11 mouse cellular contexts compared by ENCODE assay signal in genomic region chr3:95669309-95669665, GRCm38 (mm10). TPM values are rescaled to one million over a fixed set of nuclear protein-coding genes. Genes with fewer than 3 reads are reported as not detected.
DNase-seq lines count a peak whose midpoint lies in the region; ATAC-seq and TF ChIP-seq lines count a peak whose summit lies in the region.
"Had no signal": no experiment of that assay in that cellular context is flagged by ENCODE, and none has a peak within 500 bp of the region (broad histone marks: within the 10 kb centered on the region; RNA-seq: fewer than 3 reads in every experiment).

No protein-coding gene starts in this region.

- TF ChIP-seq CTCF in ES-Bruce4 (IDR thresholded peaks at IDR 0.05; ENCODE audit: low read depth, low read length): no peak

- no peak for DNase-seq in kidney, adult 9 months
- DNase-seq in hindbrain, embryonic 10.5 days (ENCODE audit: low spot score): no peak
- DNase-seq: cerebellum, postnatal 25 days; gastrocnemius, postnatal 25 days; right cerebral cortex, postnatal 14 days had no signal

- no peak for ATAC-seq in kidney, embryonic 15.5 days (replicated peaks; ENCODE audit: low FRiP score)
- ATAC-seq in common myeloid progenitor, adult 5-6 weeks (replicated peaks; ENCODE audit: low read depth, poor library complexity, severe bottlenecking): peak; percentile 1; the same call in 1 of the 2 replicates
- peak; percentile 18; the same call in 1 of the 2 replicates for ATAC-seq in monocyte, adult 5-6 weeks (replicated peaks; ENCODE audit: insufficient number of reproducible peaks, low FRiP score, low TSS enrichment, poor library complexity, severe bottlenecking)
- no peak for ATAC-seq in inflammation-experienced regulatory T-cells, adult 6 months

- H3K4me2 ChIP-seq in kidney, embryonic 15.5 days: no peak overlapping the region
- H3K4me2 ChIP-seq: limb, embryonic 13.5 days had no signal

- no peak overlapping the region for H3K4me3 ChIP-seq in kidney, embryonic 15.5 days (replicated peaks)
- no peak overlapping the region for H3K4me3 ChIP-seq in ES-Bruce4 (ENCODE audit: low read depth, low read length)
- H3K4me3 ChIP-seq in hindbrain, embryonic 10.5 days: no peak overlapping the region
- H3K4me3 ChIP-seq: limb, embryonic 13.5 days had no signal

- WGBS in kidney, embryonic 15.5 days: 82% methylated on average over 3 of the region's 3 CpGs
- 93% methylated on average over 3 of the region's 3 CpGs for WGBS in hindbrain, embryonic 10.5 days

- no peak for TF ChIP-seq POLR2A in ES-Bruce4 (IDR thresholded peaks at IDR 0.05; ENCODE audit: insufficient read depth, low read length)

- peaks cover 73% of the 10 kb centered on the region for H3K4me1 ChIP-seq in kidney, embryonic 15.5 days
- peaks cover 8% of the 10 kb centered on the region for H3K4me1 ChIP-seq in ES-Bruce4 (ENCODE audit: control insufficient read depth, insufficient read depth, low read length)
- peaks cover 61% of the 10 kb centered on the region for H3K4me1 ChIP-seq in hindbrain, embryonic 10.5 days (replicated peaks)

- no peak overlapping the region for H3K9ac ChIP-seq in kidney, embryonic 15.5 days
- peak overlapping the region; percentile 19 for H3K9ac ChIP-seq in ES-Bruce4 (ENCODE audit: low read depth, poor library complexity, severe bottlenecking)
- H3K9ac ChIP-seq: limb, embryonic 13.5 days had no signal

- H3K36me3 ChIP-seq in kidney, embryonic 15.5 days: peaks cover 25% of the 10 kb centered on the region
- H3K36me3 ChIP-seq in ES-Bruce4 (ENCODE audit: control insufficient read depth, insufficient read depth, low read length, poor library complexity, severe bottlenecking): peaks cover 13% of the 10 kb centered on the region
- peaks cover 84% of the 10 kb centered on the region for H3K36me3 ChIP-seq in hindbrain, embryonic 10.5 days

- no peaks in the 10 kb centered on the region for H3K9me3 ChIP-seq in kidney, embryonic 15.5 days (replicated peaks)
- no peaks in the 10 kb centered on the region for H3K9me3 ChIP-seq in ES-Bruce4 (replicated peaks; ENCODE audit: control insufficient read depth, insufficient read depth, low read length, poor library complexity, severe bottlenecking)
- no peaks in the 10 kb centered on the region for H3K9me3 ChIP-seq in hindbrain, embryonic 10.5 days
- H3K9me3 ChIP-seq: limb, embryonic 13.5 days had no signal

- H3K27me3 ChIP-seq in kidney, embryonic 15.5 days: no peaks in the 10 kb centered on the region
- no peaks in the 10 kb centered on the region for H3K27me3 ChIP-seq in ES-Bruce4 (ENCODE audit: control insufficient read depth, insufficient read depth, low read length, poor library complexity, severe bottlenecking)
- no peaks in the 10 kb centered on the region for H3K27me3 ChIP-seq in hindbrain, embryonic 10.5 days (ENCODE audit: insufficient read depth, poor library complexity, severe bottlenecking)
- H3K27me3 ChIP-seq: limb, embryonic 13.5 days had no signal

- no peak for TF ChIP-seq EP300 in ES-Bruce4 (IDR thresholded peaks at IDR 0.05; ENCODE audit: insufficient read depth, low read depth, low read length)

- peak overlapping the region; percentile 90; the same call in 1 of the 2 replicates for H3K27ac ChIP-seq in kidney, embryonic 15.5 days
- peak overlapping the region; percentile 95 for H3K27ac ChIP-seq in ES-Bruce4 (ENCODE audit: insufficient read depth, low read length)
- H3K27ac ChIP-seq in hindbrain, embryonic 10.5 days: no peak overlapping the region

RNA-seq across cellular contexts. Expression of gene Mcl1, which starts 10.7 kb away (rescaled TPM):
- 51.2 and 54.4 TPM in 2 replicates for polyA plus RNA-seq in kidney, embryonic 15.5 days (2015; fragmentation: Nextera tagmentation; extraction: Ambion mirVana)
- 247 and 264 TPM in 2 replicates for polyA plus RNA-seq in ES-Bruce4 (2011; ENCODE audit: insufficient read depth, insufficient read length, low read depth, missing spikeins)
- total RNA-seq in common myeloid progenitor, adult 5-6 weeks (2017): 141 and 159 TPM in 2 replicates
- 678 to 973 TPM (median 884 TPM) in 3 replicates for total RNA-seq in monocyte, adult 5-6 weeks (2017)
- 10 to 100 TPM; 50.5 to 86.1 (median 61.6) TPM for polyA plus RNA-seq in inflammation-experienced regulatory T-cells, adult 6 months (2017; shearing (Covaris generic))
- 47.2 and 53.4 TPM in 2 replicates for polyA plus RNA-seq in hindbrain, embryonic 10.5 days (2016; fragmentation: Nextera tagmentation; extraction: Ambion mirVana)

RNA-seq across cellular contexts. Expression of gene Adamtsl4, which starts 18.4 kb away (rescaled TPM):
- 4.0 and 6.3 TPM in 2 replicates for polyA plus RNA-seq in kidney, embryonic 15.5 days (2015; fragmentation: Nextera tagmentation; extraction: Ambion mirVana)
- 6.9 and 10.1 TPM in 2 replicates for polyA plus RNA-seq in ES-Bruce4 (2011; ENCODE audit: insufficient read depth, insufficient read length, low read depth, missing spikeins)
- 0.37 TPM in 1 of 2 replicates, not detected in the other for total RNA-seq in common myeloid progenitor, adult 5-6 weeks (2017)
- 0.38 to 7.2 TPM (median 0.53 TPM) in 3 replicates for total RNA-seq in monocyte, adult 5-6 weeks (2017)
- 1 to 10 TPM; 2.0 to 4.6 (median 2.2) TPM for polyA plus RNA-seq in inflammation-experienced regulatory T-cells, adult 6 months (2017; shearing (Covaris generic))
- polyA plus RNA-seq in hindbrain, embryonic 10.5 days (2016; fragmentation: Nextera tagmentation; extraction: Ambion mirVana): 0.73 and 0.86 TPM in 2 replicates

RNA-seq across cellular contexts. Expression of gene Ensa, which starts 44.5 kb away (rescaled TPM):
- polyA plus RNA-seq in kidney, embryonic 15.5 days (2015; fragmentation: Nextera tagmentation; extraction: Ambion mirVana): 71.1 and 73.2 TPM in 2 replicates
- polyA plus RNA-seq in ES-Bruce4 (2011; ENCODE audit: insufficient read depth, insufficient read length, low read depth, missing spikeins): 67.4 and 68.5 TPM in 2 replicates
- total RNA-seq in common myeloid progenitor, adult 5-6 weeks (2017): 79.4 and 79.7 TPM in 2 replicates
- 127 to 153 TPM (median 131 TPM) in 3 replicates for total RNA-seq in monocyte, adult 5-6 weeks (2017)
- polyA plus RNA-seq in inflammation-experienced regulatory T-cells, adult 6 months (2017; shearing (Covaris generic)): 10 to 100 TPM; 68.7 to 89.9 (median 76.3) TPM
- polyA plus RNA-seq in hindbrain, embryonic 10.5 days (2016; fragmentation: Nextera tagmentation; extraction: Ambion mirVana): 84.8 and 89.9 TPM in 2 replicates

Comparison
In these comparisons a context has a peak if more than half of its experiments do, and no peak if none do; other contexts are left out.
1. ATAC-seq: peak in common myeloid progenitor, adult 5-6 weeks (single experiment) and monocyte, adult 5-6 weeks (single experiment); none in kidney, embryonic 15.5 days (single experiment) and inflammation-experienced regulatory T-cells, adult 6 months (single experiment).